Mouse (Mus musculus) liver, embryonic 14 days (tissue): ENCODE results near the gene Nop9. TPM values are rescaled to one million over a fixed set of nuclear protein-coding genes. Genes with fewer than 3 reads are reported as not detected.

Source experiments
- polyA plus RNA-seq: library from polyadenylated mRNA; depleted of rRNA; stranded (reverse); fragments of >200 nt; gene quantifications from 2 replicates; pipeline ENCODE4 v1.2.3, GENCODE M21; 2012; rRNA removed

The Nop9 gene
- 12.2 and 15.0 TPM in 2 replicates for polyA plus RNA-seq

GRCm38 (mm10) chr14:55745180-55745860, at the start of gene Nop9, which contains the start of gene Dhrs1:
TSS of gene Nop9 (plus strand) at chr14:55745693.
TSS of gene Dhrs1 (minus strand) at chr14:55745690.

DNA sequence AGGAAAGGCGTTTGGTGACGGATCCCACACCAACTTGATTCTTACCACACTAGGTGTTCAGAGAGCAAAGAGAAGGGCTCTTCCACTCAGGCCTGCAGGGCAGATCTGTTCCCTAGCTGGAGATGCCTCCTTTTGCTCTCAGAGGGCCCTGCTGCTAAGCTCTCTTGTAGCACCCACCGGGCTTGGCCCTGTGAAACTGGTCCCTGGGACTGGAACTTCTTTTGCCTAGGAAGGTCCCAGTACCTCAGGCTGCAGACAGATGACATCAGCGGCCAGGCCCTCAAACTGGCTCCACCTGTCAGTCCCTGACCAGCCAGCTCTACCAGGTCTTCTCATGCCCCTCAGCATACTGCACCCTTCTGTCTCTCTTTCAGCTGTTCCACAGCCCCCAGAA, 31.8 kb upstream of the Nop9 start, which contains the start of gene Tgm1:
Gene Tgm1 (minus strand): TSS at position 198 of the 394 bp plus-strand sequence.

DNA sequence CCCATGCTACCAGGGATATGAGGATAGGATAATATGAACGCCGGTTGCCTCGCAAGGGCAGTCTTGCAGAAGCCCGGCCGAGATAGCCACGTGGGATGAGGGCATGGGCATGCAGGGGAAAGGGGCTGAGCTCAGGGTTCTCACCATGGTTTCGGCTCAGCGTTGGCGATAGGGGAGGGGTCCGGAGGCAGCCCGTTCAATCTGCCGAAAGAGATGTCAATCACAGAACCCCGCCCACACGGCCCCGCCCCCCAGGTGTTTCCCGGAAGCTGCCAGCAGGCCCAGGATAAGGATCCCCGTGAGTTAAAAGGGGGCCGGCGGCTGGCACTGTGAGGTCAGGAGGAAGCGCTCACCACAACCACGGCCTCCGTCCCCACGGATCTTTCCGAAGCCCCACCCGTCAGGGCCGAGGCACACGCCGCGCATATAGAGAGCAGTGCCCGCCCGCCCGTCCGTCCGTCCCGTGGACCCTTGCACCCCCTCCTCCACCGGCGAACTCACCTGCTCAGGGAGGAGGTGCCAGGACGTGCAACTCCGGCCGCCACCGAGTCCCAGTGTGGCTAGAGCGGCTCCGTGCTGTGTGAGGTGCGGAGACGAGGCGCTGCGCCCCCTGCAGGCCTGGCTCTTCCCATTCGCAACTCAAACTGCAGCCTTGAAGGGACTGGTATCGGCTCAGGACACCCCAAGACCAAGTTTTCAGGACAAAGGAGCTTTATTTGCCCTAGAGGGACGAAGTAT, 23.6 kb upstream of the Nop9 start, which contains the start of gene Rabggta:
Gene Rabggta (minus strand): TSS at position 564 of the 738 bp plus-strand sequence.

GRCm38 (mm10) chr14:55758363-55758784, 12.9 kb downstream of the Nop9 start, which contains the start of gene Cideb:
TSS of gene Cideb (minus strand) at chr14:55758458.

DNA sequence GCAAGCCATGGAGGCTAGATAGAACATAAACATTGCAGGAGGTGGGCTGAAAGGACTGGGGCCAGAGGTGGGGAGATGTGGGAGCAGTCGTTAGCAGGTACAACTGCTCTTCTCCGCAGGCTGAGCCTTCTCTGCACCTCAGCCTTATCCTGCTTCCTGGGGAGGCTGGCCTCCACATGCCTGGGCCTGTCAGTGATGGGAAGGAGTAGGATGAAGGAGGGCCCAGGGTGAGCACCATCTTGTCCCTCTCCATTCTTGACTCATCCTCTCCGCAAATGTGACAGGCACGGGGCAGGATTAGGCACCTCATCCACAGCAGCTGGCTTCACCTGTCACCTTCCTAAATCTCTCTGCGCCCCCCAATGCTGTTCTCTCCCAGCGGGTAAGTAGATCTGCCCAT, 15.7 kb downstream of the Nop9 start, which contains the start of gene Ltb4r2:
Gene Ltb4r2 (plus strand): TSS at position 266 of the 400 bp plus-strand sequence.

DNA sequence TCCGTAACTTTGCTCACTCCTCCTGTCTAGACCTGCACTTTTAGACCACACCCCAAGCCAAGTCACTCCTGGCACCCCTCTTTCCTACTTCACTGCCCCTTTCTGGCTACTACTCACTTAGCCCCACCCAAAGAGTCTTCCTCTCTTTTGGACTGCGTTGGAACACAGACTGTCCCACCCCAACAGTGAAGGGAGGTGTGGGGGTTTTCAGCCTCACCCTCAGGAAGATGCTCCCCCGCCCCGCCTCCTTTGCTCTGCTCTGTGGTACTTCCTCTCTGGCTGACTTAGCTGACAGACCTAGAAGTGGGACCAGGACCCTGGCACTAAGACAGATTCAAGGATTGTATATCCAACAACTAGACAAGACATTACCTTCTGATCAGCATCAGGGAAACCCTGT, 20.2 kb downstream of the Nop9 start, which contains the start of gene Ltb4r1:
Gene Ltb4r1 (plus strand): TSS at position 267 of the 400 bp plus-strand sequence.

DNA sequence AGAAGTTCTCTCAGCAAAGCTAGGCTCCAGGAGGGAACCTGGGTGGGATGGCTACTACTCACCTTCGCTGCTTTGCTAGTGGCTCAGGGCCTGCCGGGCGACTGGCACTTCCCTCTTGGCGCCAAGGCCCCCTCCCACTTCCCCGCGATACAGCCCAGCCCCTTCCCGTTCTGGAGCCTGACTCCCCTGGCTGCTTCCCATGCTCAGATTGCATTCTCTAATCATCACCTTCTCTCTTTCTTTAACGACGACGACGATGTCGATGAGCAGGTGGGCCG, 38.4 kb downstream of the Nop9 start, which contains the start of gene Adcy4:
Gene Adcy4 (minus strand): TSS at position 138 of the 278 bp plus-strand sequence.

DNA sequence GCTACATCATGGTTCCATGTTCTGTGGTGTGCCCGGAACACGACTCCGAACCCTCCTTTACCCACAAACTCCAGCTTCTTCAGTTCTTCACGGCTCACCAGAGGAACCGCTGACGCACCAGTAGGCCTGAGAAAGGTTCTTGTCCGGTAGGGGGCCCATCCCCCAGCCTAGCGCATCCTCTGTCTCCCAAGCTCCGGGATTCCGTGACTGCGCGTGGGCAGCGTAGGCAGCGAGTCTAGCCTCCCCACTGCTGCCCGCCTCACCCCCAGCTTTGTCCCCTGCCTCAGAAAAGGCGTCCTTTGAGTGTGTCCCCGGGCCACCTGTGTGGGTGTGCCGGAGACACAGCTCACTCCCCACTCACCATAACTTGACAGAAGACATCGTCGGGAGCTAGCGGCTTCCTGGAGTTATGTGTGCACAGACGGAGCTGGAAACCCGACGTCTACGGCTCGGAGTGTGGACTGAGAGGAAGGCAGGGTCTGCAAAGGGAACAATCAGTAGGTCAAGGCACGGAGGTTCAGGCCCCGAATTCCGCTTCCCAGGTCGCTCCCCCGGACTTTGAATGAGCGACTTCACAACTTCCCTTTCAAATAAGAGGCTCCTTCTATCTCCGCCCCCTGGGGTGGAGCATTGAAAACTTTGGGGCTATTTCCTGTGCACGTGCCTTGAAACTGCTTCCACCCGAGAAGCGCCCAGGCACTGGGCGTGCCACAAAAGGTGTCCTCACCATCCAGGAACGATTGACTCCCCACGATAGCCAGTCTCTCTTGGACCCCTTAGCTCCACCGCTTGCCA, 43.0 kb downstream of the Nop9 start, which contains the start of gene Ripk3:
Gene Ripk3 (minus strand): TSS at position 610 of the 795 bp plus-strand sequence.

Other genes with a start within 250 kb of the Nop9 start
- 0.06 and 0.08 TPM in 2 replicates for gene Cpne6, start 235.2 kb upstream of the Nop9 start, polyA plus RNA-seq
- gene Nrl, start 220.7 kb upstream of the Nop9 start, polyA plus RNA-seq: 0.01 TPM in 1 of 2 replicates, not detected in the other
- 21.6 and 22.1 TPM in 2 replicates for gene Pck2, start 205.4 kb upstream of the Nop9 start, polyA plus RNA-seq
- 29.4 and 35.9 TPM in 2 replicates for gene Dcaf11, start 185.7 kb upstream of the Nop9 start, polyA plus RNA-seq
- 0.76 and 0.83 TPM in 2 replicates for gene A730061H03Rik, start 185.3 kb upstream of the Nop9 start, polyA plus RNA-seq
- gene Fitm1, start 170.1 kb upstream of the Nop9 start, polyA plus RNA-seq: 0.20 and 0.69 TPM in 2 replicates
- gene Psme1, start 167.6 kb upstream of the Nop9 start, polyA plus RNA-seq: 49.6 and 57.9 TPM in 2 replicates
- 17.8 and 19.8 TPM in 2 replicates for gene Emc9, start 160.4 kb upstream of the Nop9 start, polyA plus RNA-seq
- 63.6 and 64.0 TPM in 2 replicates for gene Psme2, start 154.6 kb upstream of the Nop9 start, polyA plus RNA-seq
- gene Rnf31, start 154.0 kb upstream of the Nop9 start, polyA plus RNA-seq: 5.9 and 7.5 TPM in 2 replicates
- 17.6 and 23.7 TPM in 2 replicates for gene Irf9, start 142.1 kb upstream of the Nop9 start, polyA plus RNA-seq
- 1.7 and 2.1 TPM in 2 replicates for gene Rec8, start 127.7 kb upstream of the Nop9 start, polyA plus RNA-seq
- 24.1 TPM in 2 replicates for gene Ipo4, start 109.7 kb upstream of the Nop9 start, polyA plus RNA-seq
- gene Gm49378, start 107.8 kb upstream of the Nop9 start, polyA plus RNA-seq: 1.5 and 1.6 TPM in 2 replicates
- gene Tm9sf1, start 101.9 kb upstream of the Nop9 start, polyA plus RNA-seq: 25.0 and 29.3 TPM in 2 replicates
- 0.35 and 0.44 TPM in 2 replicates for gene Tssk4, start 95.5 kb upstream of the Nop9 start, polyA plus RNA-seq
- 14.2 and 15.2 TPM in 2 replicates for gene Mdp1, start 85.2 kb upstream of the Nop9 start, polyA plus RNA-seq
- gene Gmpr2, start 73.8 kb upstream of the Nop9 start, polyA plus RNA-seq: 13.3 and 16.5 TPM in 2 replicates
- 177 and 195 TPM in 2 replicates for gene Nedd8, start 73.6 kb upstream of the Nop9 start, polyA plus RNA-seq
- gene Tinf2, start 63.9 kb upstream of the Nop9 start, polyA plus RNA-seq: 15.3 and 17.8 TPM in 2 replicates
- gene Tgm1, start 31.8 kb upstream of the Nop9 start, polyA plus RNA-seq: 2.4 and 2.5 TPM in 2 replicates
- gene Rabggta, start 23.4 kb upstream of the Nop9 start, polyA plus RNA-seq: 10.6 and 12.3 TPM in 2 replicates
- 27.6 and 31.2 TPM in 2 replicates for gene Dhrs1, start within 50 bp of the Nop9 start, polyA plus RNA-seq
- gene Cideb, start 12.8 kb downstream of the Nop9 start, polyA plus RNA-seq: 36.1 and 38.6 TPM in 2 replicates
- gene Ltb4r2, start 15.7 kb downstream of the Nop9 start, polyA plus RNA-seq: 0.57 and 0.65 TPM in 2 replicates
- gene Ltb4r1, start 20.3 kb downstream of the Nop9 start, polyA plus RNA-seq: 2.2 and 3.1 TPM in 2 replicates
- 0.86 and 0.99 TPM in 2 replicates for gene Adcy4, start 38.4 kb downstream of the Nop9 start, polyA plus RNA-seq
- 12.6 and 15.4 TPM in 2 replicates for gene Ripk3, start 43.2 kb downstream of the Nop9 start, polyA plus RNA-seq
- gene Nfatc4, start 77.5 kb downstream of the Nop9 start, polyA plus RNA-seq: 0.71 and 1.5 TPM in 2 replicates
- 1.6 and 1.7 TPM in 2 replicates for gene Nynrin, start 108.3 kb downstream of the Nop9 start, polyA plus RNA-seq
- gene Cbln3, start 138.7 kb downstream of the Nop9 start, polyA plus RNA-seq: 0.10 and 0.16 TPM in 2 replicates
- gene Khnyn, start 139.3 kb downstream of the Nop9 start, polyA plus RNA-seq: 7.3 and 8.4 TPM in 2 replicates
- gene Sdr39u1, start 154.6 kb downstream of the Nop9 start, polyA plus RNA-seq: 5.3 and 6.1 TPM in 2 replicates
- 0.07 and 0.12 TPM in 2 replicates for gene Cma1, start 199.0 kb downstream of the Nop9 start, polyA plus RNA-seq
- not detected in 2 replicates for gene Cma2, start 205.3 kb downstream of the Nop9 start, polyA plus RNA-seq